Mouse (Mus musculus) C2C12 (cell line): ENCODE measurements around the gene Pla2g3. TPM values are rescaled to one million over a fixed set of nuclear protein-coding genes. Genes with fewer than 3 reads are reported as not detected.

Experiments used
- H3K27me3 ChIP-seq: one replicate; pipeline ENCODE4 v1.6.1; 2011; ENCODE audit not compliant: control insufficient read depth, insufficient read depth, insufficient read length
- H3K36me3 ChIP-seq: one replicate; pipeline ENCODE4 v1.6.1; 2011; ENCODE audit not compliant: control insufficient read depth, insufficient read depth
- H3K4me3 ChIP-seq: one replicate; pipeline ENCODE4 v1.5.1; 2011; ENCODE audit warnings: mild to moderate bottlenecking, control low read depth; ENCODE audit not compliant: poor library complexity, insufficient read depth, severe bottlenecking
- H3K79me2 ChIP-seq: one replicate; pipeline ENCODE4 v1.6.1; 2011; ENCODE audit not compliant: control insufficient read depth, insufficient read depth
- H3K79me3 ChIP-seq: one replicate; pipeline ENCODE4 v1.6.1; 2011; ENCODE audit warnings: low read depth, control low read depth
- H3ac ChIP-seq: one replicate; pipeline ENCODE3; 2011; ENCODE audit warnings: low read depth; ENCODE audit not compliant: control insufficient read depth, insufficient read length
- CEBPB ChIP-seq: IDR thresholded peaks from one replicate; pipeline ENCODE4 v1.6.1; 2011; ENCODE audit warnings: low read depth, mild to moderate bottlenecking, control low read depth, moderate library complexity
- CTCF ChIP-seq: IDR thresholded peaks from one replicate; pipeline ENCODE4 v1.5.1; 2011; ENCODE audit not compliant: control insufficient read depth, insufficient read depth, insufficient read length
- FOSL1 ChIP-seq: IDR thresholded peaks from one replicate; pipeline ENCODE4 v1.8.0; 2011; ENCODE audit warnings: mild to moderate bottlenecking, low read length; ENCODE audit not compliant: poor library complexity, insufficient read depth, severe bottlenecking
- MAX ChIP-seq: IDR thresholded peaks from one replicate; pipeline ENCODE4 v1.6.1; 2011; ENCODE audit warnings: mild to moderate bottlenecking, control low read depth
- MYOD1 ChIP-seq: IDR thresholded peaks from one replicate; pipeline ENCODE4 v1.6.1; 2011; ENCODE audit warnings: low read depth; ENCODE audit not compliant: control insufficient read depth, insufficient read length
- MYOG ChIP-seq: IDR thresholded peaks from one replicate; pipeline ENCODE4 v1.6.1; 2011; ENCODE audit not compliant: control insufficient read depth, insufficient read length; ENCODE audit errors: extremely low read depth
- USF1 ChIP-seq: IDR thresholded peaks from one replicate; pipeline ENCODE4 v1.6.1; 2011; ENCODE audit warnings: low read depth, mild to moderate bottlenecking, control low read depth, moderate library complexity
- polyA plus RNA-seq: library from polyadenylated mRNA; unstranded; fragments of >200 nt; fragmentation: generic; extraction: Trizol; gene quantifications from one replicate; pipeline ENCODE4 v1.2.1, GENCODE M21; 2012; ENCODE audit warnings: missing spikeins

Gene Pla2g3
- polyA plus RNA-seq, 1 experiment, result 0.21 TPM

DNA sequence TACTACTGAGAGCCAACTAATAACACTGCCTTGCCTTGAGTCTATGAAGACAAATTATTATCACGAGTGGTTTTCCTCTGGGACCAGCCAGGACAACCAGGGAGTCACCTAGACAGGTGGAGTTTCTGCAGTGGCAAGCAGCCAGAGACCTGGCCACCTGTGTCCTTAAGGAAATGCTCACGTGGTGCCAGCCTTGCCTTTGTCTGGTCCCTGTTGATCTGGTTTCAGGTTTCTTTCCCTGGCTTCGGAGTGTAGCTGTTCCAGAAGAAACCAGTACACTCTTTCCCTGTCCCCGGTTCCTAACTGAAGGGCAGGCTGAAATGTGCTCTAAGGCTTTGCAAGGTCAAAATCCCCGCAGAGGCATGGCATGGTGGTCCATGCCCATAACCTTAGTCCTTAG lies 8.7 kb downstream of the Pla2g3 start:
- Histone ChIP-seq H3K79me2 (no peaks in the 10 kb centered on the region), H3K36me3 (no peaks in the 10 kb centered on the region), H3ac (no peak overlapping the region), H3K79me3 (no peaks in the 10 kb centered on the region), H3K27me3 (peaks cover 14% of the 10 kb centered on the region), H3K4me3 (no peak overlapping the region)
- no peak for TF ChIP-seq MAX
- no peak for TF ChIP-seq MYOD1
- TF ChIP-seq USF1, result no peak
- TF ChIP-seq FOSL1, result no peak
- TF ChIP-seq CTCF, result no peak

DNA sequence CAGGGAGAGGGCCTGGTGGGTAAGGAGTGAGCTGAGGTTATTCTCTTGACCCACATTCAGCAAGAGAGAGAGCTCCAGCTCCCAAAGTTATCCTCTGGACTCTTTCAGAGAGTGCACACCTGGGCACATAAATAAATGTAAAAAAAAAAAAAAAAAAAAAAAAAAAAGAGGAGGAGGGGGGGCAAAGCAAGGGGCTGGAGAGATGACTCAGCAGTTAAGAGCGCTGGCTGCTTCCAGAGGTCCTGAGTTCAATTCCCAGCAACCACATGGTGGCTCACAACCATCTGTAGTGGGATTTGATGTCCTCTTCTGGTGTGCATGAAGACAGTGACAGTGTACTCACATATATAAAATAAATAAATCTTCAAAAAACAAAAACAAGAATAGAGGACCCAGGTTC lies 9.2 kb downstream of the Pla2g3 start:
- H3K4me3 ChIP-seq, result no peak overlapping the region
- H3K79me2 ChIP-seq, result no peaks in the 10 kb centered on the region

DNA sequence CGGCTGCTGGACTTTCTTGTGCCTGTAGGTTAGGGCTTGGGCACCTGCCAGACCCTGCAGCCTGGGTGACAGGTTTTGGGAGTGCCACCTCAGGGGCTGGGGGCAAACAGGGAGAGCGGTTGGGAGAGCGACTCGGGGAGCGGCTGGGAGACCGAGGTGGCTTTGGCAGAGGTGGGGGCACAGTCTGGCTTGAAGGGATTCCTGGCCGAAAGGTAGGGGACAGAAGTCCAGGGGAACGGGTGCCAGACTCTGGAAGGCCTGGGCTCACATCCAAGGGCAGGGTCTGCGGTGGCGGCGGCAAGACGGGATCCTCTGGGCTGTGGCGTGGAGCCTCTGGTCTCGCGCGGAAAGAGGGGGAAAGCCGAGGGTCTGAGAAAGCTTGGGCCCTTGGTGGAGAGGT lies 14.0 kb downstream of the Pla2g3 start:
- H3K4me3 ChIP-seq, result no peak overlapping the region
- H3K27me3 ChIP-seq, result peaks cover 21% of the 10 kb centered on the region
- H3K36me3 ChIP-seq, result no peaks in the 10 kb centered on the region
- H3K79me2 ChIP-seq, result no peaks in the 10 kb centered on the region
- no peak for TF ChIP-seq CEBPB
- TF ChIP-seq MYOG, result no peak
- TF ChIP-seq MYOD1, result no peak
- TF ChIP-seq MAX, result no peak
- TF ChIP-seq USF1, result no peak
- no peak for TF ChIP-seq FOSL1
- no peak for TF ChIP-seq CTCF
- no peaks in the 10 kb centered on the region for H3K79me3 ChIP-seq
- H3ac ChIP-seq, result no peak overlapping the region

More for the DNA sequence above, 9.2 kb downstream of the Pla2g3 start:
- Histone ChIP-seq H3K36me3 (no peaks in the 10 kb centered on the region), H3K79me3 (no peaks in the 10 kb centered on the region), H3ac (no peak overlapping the region), H3K27me3 (peaks cover 19% of the 10 kb centered on the region)
- no peak for TF ChIP-seq FOSL1
- TF ChIP-seq CTCF, result no peak
- TF ChIP-seq CEBPB, result no peak
- TF ChIP-seq MYOG, result no peak
- TF ChIP-seq MYOD1, result no peak
- no peak for TF ChIP-seq MAX
- TF ChIP-seq USF1, result no peak

DNA sequence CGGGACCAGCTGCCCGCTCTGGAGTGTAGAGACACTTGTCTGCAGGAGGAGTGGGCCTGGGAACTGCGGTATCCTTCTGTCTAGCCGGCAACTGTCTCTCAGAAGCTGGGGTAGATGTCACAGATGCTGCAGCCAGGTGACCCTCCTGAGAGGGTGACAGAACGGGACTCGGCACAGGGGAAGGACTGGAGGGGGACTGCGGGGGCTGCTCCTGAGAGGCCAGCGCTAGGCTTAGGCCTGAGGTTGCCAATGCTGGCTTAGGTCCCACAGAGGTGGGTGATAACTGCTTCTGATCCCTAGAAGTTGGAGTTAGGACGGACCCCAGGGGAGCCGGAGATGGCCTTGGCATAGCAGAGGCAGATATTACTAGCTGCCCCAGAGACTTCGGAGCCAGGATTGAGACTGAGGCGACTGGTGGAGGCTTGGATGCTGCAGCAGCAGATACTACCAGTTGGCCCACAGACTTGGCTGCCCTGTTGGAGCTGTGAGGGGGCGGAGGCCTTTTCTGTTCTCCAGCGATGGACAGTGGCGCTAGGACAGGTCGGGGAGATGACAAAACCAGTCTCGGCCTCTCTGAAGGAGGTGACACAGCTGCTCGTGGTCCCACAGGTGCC lies 14.5 kb downstream of the Pla2g3 start:
- H3K79me3 ChIP-seq, result no peaks in the 10 kb centered on the region
- no peaks in the 10 kb centered on the region for H3K36me3 ChIP-seq
- H3K79me2 ChIP-seq, result no peaks in the 10 kb centered on the region
- peaks cover 21% of the 10 kb centered on the region for H3K27me3 ChIP-seq
- TF ChIP-seq MYOD1 (no peak), USF1 (no peak), MYOG (no peak), CEBPB (no peak), CTCF (no peak), FOSL1 (no peak), MAX (no peak)
- no peak overlapping the region for H3ac ChIP-seq
- H3K4me3 ChIP-seq, result no peak overlapping the region

DNA sequence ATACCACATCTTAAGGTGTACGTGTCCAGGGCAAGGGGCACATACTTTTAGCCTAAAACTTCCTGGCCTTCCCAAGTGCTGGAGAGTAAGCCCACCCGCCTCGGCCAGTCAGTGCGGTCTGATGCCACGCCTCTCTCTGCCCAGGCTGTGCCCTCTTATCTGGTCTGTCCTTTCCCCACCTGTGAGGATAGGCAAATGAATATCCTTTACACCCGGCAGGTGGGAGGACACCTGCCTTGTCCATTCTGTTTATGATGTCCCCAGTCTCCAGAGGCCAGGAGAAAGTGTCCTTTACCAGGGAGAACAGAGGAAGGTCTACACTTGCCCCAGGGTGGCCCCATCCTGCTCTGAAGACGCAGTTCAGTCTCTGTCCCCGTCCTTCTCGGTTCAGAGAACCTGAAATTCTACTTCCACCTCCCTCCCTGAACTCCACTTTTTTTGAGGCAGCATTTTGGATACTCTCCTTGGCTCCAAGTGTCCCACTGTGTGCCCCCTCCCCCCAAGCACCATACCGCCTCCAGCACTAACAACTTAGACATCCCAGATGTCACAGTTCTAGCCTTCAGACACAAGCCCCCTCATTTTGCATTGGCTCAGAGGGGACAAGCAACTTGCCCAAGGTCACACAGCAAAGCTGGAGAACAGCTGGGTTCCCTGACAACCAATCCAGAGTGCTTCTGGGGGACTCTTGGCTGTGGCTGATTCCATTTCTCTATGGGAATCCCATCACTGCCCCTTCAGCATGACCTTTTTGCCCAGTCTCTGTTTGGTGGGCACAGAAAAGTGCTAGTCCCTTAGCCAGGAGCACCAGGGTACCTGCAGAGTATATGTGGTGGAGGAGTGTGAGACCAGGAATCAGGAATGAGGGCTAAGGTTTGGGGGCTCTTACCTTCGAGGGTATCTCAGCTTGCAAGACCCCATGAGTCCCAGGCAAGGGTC lies 15.9 kb downstream of the Pla2g3 start:
- TF ChIP-seq MYOD1 (no peak), MAX (no peak), FOSL1 (no peak)
- Histone ChIP-seq H3K79me3 (no peaks in the 10 kb centered on the region), H3K27me3 (peaks cover 21% of the 10 kb centered on the region), H3K4me3 (no peak overlapping the region), H3K36me3 (no peaks in the 10 kb centered on the region), H3ac (no peak overlapping the region), H3K79me2 (no peaks in the 10 kb centered on the region)
